Mouse (Mus musculus) kidney, adult 8-10 months (tissue): ENCODE data around the gene Atp6v0e2.
"Not testable (repeated sequence)": the region's sequence is repeated elsewhere in the genome, so short reads cannot be mapped to it uniquely, and the experiment has no call there.

ENCODE experiments used
- DNase-seq, 2 experiments: peaks; one replicate each; pipeline ENCODE4 v3.0.0; 2022

Atp6v0e2 gene

DNA sequence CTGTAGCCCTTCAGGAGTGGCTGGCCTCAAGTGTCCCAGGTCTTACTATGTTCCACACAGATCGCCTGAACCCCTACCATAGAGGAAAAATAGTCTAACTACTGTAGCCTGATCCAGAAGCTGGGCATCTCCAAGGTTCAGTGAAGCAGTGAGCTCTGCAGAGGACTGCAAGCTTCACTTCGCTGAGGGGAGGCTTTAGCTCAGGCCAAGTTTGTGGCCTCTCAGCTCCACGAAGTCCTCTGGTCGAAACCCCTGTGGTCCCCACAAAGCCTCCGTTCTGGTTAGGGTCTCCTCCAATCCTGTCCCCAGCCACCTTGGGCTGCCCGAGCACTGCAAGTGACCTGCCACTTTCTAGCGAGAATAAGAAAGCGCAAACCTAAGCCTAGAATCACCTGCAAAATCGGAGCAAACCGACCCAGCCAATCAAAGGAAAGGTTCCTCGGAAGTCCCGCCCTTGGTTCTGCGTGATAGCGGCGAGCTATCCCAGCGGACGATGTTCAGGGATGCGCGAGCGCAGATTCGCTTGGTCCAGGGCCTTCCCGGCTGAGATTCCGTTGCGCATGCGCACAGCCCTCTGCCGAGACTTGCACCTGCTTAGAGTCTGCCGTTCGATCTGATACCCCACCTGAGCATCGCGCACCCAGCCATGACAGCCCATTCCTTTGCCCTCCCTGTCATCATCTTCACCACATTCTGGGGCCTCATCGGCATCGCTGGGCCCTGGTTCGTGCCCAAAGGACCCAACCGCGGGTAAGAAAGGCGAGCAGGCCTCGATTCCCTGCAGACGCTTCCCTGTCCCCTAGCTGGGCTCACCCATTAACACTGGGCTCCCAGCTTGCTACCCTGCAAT lies at the start of gene Atp6v0e2:
Atp6v0e2 (plus strand) TSS at position 511 of the 850 bp plus-strand sequence.
- peak; percentile 80 to 84 for DNase-seq

DNA sequence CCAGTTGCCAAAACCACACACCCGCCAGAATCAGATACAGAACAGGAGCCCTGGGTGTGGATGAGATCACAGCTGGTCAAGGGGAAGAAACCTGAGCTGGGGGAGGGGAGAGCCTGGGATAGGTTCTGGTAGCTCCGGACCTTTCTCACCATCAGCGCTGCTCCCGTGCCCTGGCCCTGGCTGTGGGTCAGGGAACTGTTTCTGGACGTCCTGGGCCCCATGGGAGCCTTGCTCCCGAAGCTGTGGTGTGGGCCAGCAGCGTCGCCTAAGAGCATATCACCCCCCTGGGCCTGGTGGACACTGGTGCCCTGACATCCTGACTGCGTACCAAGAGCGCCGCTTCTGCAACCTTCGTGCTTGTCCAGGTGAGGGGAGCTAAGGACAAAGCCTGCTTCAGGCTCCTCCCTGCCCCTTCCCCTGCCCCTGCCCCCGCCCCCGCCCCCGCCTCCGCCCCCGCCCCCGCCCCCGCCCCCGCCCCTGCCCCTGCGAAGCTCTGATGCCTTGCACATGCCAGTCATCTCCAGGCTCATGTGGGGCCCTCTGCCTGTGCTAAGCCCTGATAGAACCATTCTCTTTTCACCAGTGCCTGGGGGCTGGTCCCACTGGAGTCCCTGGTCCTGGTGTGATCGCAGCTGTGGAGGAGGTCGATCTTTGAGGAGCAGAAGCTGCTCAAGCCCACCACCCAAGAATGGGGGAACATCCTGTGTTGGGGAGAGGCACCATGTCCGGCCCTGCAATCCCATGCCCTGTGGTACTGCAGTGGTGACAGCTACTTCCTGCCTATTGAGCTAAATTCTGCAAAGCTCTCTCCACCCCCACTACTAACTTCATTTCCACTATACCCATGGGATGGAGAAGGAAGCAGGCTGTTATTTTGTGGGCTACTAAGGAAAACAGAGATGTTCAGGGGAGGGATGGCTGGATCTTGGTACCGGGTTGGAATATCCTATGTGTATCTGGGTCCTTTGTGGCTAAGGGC lies 49.4 kb upstream of the Atp6v0e2 start:
- DNase-seq, result no peak

DNA sequence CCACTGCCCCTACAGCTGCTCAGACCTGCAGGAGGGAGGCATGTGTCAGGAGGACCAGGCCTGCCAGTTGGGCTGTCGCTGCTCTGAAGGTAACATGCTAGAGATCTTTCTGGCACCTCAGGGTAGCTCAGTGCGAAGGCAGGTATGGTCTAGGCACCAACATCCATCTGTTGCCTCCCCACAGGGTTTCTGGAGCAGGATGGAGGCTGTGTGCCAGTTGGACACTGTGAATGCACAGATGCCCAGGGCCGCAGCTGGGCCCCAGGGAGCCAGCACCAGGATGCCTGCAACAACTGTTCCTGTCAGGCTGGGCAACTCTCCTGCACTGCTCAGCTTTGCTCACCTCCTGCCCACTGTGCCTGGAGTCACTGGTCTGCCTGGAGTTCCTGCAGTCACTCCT lies 47.7 kb upstream of the Atp6v0e2 start:
- no peak for DNase-seq

DNA sequence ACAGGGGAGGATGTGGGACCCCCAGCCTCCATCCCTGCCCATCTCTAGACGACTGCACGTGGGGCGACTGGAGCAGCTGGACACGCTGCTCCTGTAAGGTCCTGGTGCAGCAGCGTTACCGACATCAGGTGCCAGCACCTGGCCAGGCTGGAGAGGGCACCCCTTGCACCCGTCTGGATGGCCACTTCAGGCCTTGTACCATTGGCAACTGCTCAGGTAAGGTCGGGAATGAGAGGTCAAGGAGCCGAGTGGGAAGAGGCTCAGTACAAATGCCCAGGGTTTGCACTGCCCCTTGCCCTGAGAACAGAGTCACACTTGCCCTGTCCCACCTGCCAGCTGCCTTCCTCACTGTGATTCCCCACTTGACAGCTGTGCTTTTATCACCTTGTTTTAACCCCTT lies 46.1 kb upstream of the Atp6v0e2 start:
- no peak for DNase-seq

DNA sequence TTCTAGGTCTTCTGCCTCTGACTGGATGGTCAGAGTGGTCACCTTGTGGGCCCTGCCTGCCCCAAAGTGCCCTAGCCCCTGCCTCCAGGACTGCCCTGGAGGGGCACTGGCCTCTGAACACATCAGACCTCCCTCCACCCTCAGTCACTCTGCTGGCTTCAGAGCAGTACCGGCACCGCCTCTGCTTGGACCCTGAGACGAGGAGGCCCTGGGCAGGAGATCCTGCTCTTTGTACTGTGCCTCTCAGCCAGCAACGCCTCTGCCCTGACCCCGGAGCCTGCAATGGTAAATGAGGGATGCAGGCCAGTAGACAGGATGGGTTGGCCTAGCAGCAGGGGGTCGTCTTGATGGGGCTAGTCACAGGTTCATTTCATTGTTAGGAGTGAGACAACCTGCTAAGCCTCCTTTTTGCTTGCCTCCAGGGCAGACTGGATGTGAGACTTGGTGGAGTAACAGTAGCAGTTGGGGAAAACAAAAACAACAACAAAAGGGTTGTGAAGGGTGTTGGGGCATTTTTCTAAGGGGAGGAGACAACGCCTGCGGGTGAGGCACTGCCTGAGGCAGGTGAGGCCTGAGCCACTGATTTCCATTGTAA lies 44.2 kb upstream of the Atp6v0e2 start:
- DNase-seq, result peak; percentile 60 to 72

DNA sequence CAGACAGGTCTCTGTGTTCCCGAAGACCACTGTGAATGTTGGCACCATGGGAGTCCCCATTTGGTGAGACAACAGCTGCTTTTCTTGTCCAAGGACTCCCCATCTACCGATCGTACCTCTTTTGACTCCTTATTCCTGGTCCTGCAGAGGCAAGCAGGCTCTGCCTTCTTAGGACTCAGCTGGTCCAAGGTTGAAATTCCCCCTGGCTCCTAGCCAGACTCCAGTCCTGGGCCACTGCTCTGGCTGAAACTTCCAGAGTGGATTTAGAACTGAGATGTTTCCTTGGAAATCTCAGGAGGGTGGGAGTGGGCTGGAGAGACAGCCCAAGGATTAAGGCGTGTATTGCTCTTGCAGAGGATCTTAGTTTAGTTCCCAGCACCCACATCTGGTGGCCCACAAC lies 39.9 kb upstream of the Atp6v0e2 start:
- peak; percentile 62 to 71 for DNase-seq

DNA sequence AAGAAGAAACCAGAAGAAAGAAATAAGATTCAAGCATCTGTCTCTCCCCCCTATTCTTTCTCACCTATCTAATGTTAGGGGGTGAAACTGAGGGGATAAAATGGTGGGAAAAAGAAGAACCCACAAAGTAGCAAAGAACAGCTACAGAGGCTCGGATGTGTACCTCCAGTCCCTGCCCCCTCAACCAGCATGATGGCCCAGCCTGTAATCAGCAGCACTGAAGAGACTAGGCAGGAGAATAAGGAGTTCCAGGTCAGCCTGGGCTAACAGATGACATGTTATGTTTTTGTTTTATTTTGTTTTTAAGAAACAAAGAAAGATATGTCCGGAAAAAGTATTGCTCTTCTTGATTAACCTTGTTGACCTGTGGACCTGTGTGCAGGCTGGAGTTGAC lies 33.6 kb upstream of the Atp6v0e2 start:
- DNase-seq, result no peak

DNA sequence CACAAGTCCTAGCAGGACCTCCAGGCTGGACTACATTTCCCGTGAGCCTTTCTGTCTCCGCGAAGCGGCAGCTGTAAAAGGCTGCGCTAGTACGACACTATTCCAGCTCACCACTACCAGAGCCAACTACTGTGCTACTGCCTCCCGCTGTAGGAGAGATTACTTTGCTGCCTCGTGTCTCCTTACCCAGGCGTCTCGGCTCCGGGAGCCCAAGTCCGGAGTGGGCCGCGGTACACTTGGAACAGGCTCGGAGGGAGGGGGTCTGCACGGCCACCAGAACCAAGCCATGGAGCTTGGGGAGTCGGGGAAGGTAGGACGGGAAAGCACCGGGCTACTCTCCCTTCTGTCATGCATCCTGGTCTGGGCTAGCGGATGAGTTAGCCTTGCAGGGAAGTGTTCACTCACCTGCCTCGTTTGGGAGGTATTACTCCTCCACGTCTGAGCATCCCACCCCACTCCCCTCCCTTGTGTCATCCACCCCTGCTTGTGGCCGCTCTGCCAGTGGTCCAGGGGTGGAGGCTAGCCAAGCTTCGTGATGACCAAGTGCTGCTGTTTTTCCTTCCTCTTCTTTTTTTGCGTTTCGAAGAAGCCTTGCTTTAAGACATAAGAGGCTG lies 33.1 kb upstream of the Atp6v0e2 start:
- DNase-seq, result peak; percentile 86 to 88

DNA sequence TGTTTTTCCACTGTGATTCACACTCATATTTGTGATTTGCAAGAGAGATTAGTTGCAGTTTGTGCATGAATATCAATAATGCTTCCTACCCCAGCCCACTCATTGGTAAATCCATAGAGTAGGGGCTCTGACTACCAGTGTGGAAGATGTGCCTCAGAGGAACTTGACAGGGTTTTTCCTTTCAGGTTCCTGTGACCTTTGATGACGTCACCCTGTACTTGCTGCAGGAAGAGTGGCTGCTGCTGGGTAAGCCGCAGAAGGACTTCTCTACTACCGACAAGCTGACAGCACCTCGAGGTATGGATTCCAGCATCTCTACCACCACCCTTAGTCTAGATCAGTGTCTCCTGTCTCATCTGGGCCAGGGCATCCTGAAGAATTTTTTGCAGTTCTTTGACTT lies 29.3 kb upstream of the Atp6v0e2 start:
- DNase-seq, result no peak

DNA sequence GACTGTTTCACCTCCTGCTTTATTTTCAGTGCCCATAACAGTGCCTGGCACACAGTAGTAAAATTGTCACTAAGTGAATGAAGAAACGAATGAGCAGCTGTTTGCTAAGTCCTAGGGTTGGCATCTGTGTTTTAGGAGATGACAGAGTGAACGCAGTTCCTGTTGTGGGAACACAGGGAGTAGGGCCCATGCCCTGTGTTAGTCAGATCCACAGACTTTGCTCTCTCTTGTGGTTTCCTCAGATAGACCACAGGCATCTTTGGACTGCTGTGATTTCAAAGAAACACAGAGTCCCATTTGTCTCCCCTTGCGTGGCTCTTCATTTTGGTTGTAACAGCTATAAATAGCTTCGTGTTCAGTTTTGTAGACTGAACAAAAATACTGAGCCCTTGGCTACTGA lies 27.0 kb upstream of the Atp6v0e2 start:
- no peak for DNase-seq

DNA sequence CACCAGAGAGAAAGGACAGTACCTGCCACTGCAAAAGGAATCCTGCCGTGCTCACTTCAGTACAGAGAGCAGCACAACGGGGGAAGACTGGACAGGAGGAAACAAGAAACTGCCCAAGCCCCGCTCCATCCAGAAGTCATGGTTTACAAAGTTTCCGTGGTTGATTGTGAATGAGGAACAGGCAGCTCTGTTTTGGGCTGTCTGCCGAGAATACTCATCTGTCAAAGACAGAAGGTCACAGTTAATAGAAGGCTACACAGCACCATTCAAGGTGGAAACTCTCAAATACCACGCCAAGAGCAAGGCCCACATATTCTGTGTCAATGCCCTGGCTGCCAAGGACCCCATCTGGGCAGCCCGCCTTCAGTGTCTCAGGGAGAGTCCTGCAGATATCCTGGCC lies 25.6 kb upstream of the Atp6v0e2 start:
- no peak for DNase-seq

DNA sequence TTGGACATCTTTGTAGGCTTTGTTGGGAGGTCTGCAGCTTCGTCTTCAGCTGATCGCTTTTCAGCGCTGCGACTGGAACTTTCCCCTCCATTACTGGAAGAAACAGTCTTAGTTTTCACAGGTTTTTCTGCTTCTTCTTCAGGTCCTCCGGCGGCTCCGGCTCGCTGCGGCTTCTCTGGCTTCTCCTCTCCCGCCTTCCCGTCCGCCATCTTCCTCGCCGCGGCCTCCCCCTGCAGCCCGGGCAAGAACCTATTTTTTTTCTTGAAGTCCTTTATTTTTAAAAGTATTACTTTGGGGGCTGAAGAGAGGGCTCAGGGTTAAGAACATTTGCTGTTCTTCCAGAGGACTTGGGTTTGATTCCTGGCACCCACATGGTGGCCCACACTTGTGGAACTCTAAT lies 12.5 kb upstream of the Atp6v0e2 start:
- not testable (repeated sequence) for DNase-seq

DNA sequence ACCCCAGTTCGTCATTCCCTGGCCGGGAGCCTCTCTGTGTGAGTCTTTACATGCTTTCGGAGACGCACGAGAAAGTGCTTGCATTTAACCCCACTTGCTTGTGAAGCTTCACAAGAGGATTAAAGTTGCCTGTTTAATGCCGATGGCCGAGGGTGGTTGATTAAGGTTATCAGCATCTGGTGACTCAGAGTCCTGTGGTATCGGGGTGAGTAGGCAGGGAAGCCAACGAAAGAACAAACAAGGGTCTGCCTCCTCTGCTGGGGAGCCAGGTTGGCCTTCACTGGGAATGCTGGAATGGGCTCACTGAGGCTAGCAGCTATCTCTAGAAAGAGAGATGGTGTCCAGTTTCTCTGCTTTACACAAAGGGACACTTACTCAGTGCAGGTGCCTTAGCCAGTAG lies 9.5 kb upstream of the Atp6v0e2 start:
- no peak for DNase-seq

DNA sequence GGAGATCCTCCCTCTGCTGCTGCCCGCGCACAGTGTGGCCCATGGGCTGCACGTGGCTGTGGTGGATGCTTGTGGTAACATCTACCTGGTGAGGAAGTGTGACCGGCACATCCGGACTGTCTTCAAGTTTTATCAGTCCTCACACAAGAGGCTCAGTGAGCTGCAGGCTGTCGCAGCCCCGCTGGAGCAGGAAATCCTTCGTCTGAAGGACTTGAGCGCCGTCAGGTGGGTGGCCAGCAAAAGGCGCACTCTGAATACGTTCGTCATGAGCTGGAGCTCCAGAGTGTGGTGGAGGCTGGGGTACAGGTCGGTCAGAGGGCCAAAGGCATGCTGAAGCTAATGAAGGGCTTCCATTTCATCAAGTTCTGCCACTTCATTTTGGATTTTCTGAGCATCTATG lies 8.2 kb upstream of the Atp6v0e2 start:
- no peak for DNase-seq

DNA sequence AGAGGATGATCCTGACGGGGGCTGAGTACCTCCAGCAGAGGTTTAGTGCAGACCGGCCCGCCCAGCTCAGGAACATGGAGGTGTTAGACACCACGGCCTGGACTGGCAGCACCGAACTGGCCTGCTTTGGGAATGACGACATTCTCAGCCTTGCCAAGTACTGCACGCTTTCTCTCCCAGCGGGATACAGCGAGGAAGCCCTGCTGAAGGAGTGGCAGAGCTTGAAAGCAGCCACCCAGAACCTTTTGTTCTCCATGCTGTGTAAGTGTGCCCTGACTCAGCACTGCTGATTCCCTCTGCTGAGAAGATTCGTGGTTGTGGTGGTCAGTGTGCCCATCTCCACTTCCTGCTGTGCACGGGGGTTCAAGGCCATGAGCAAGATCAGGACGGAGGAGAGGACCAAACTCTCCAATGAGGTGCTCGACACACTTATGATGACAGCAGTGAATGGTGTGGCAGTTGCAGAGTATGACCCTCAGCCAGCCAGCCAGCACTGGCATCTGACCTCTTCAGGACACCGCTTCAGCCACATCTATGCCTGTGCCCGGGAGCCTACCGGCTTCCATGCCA lies 7.5 kb upstream of the Atp6v0e2 start:
- DNase-seq, result no peak

DNA sequence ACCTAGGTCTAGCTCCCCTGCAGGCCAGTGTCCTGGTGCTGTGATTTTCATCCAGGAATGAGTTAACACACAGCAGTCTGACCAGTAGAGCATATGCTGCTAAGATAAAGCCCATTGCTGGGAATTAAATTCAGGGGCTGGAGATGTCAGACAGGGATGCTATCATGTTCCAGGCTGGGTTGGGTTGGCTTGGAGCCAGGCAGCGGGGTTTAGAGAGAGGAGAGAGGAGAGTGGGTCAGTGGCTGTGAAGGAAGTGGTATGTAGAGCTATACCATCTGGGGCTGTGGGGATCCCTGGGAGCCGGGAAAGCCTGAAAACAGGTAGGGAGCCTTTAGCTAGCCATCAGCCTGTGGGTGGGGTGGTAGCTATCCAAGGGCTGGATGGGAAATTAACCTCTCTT lies 6.6 kb upstream of the Atp6v0e2 start:
- no peak for DNase-seq

DNA sequence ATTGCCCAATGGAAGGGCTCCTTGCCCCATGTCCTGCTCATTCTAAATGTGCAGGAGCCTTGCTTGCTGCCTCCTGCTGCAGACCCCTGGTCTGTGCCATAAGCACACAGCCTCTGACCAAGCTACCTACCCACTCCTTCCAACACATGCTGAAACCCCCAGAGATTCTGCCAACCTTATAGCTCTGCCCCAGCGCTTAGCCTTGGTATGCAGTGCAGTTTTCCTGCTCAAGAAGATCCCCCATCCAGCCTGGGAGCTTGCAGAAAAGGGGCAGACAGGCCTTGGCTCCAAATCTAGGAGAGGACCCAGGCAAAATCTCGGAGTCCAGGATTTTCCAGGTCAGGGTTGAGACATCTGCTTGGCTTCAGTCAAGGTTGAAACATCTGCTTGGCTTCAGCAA lies 3.9 kb upstream of the Atp6v0e2 start:
- DNase-seq, result no peak

DNA sequence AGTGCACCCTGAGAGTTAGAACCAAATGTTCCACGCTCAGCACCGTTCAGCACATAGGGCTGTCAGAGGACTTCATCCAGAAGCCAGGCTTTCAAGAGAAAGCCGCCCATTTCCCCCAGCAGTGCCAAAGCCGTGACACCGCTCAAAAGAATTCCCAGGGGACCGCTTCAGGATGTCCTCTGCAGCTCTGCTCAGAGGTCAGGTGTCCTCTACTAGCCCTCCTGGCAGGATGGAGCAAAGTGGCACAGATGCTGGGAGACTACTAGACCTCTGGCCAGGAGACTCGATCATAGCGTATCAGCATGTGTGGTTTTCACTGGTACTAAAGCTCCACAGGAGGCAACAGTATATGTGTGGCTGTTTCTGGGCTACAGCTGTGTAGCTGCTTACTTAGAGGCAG lies 2.5 kb upstream of the Atp6v0e2 start:
- DNase-seq, result no peak

DNA sequence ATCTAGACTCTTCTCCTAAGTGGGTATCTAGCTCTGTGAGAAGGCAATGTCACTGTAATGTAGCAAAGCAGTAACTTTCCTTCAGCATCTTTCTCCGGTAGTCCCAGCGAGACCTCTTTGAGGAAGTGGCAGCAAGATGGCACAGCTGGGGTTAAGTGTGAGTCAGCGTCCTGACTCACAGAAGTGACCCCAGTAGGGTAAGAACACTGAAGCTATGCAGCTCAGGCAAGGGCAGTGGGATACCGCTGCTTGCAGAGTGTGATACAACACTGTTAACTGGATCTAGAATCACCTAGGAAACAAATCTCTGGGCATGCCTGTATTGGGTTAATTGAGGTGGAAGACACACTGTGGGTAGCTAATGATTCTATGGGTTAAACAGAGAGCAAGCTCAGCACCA lies 1.3 kb upstream of the Atp6v0e2 start:
- DNase-seq, result no peak

DNA sequence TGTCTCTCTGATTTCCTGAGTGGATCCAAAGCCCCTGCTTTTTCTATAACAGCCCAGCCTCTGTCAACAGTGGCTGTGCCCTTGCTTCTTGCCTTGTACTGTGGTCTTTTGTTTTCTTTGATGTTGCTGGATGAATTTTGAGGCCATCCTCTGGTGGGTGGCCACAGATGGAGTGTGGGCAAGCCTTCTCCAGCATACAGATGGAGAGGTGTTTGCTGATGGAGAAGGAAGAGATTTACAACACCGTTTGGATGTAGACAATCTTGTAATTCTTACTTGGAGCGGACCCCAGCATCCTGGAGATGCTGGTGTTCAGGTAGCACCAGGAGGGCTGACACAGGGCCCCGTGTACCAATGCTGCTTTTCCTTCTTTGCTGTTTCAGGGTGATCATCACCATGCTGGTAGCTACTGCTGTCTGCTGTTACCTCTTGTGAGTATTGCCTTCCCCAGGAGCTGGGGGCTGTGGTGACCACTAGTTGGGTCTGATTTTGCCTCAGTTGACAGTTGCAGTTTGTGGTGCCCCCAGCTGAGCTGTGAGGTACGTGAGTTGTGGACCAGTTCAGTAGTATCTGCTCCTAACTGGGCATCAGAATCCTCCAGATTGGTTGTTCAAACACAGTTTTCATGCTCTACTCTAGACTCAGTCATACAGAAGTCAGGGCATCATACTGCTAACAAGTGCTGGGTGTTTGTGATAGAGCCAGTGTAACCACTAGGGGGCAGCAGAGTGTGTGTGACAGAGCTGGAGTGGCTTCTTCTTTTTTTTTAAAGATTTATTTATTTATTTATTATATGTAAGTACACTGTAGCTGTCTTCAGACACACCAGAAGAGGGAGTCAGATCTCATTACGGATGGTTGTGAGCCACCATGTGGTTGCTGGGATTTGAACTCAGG lies 1.7 kb downstream of the Atp6v0e2 start:
- peak; percentile 62 to 77 for DNase-seq

DNA sequence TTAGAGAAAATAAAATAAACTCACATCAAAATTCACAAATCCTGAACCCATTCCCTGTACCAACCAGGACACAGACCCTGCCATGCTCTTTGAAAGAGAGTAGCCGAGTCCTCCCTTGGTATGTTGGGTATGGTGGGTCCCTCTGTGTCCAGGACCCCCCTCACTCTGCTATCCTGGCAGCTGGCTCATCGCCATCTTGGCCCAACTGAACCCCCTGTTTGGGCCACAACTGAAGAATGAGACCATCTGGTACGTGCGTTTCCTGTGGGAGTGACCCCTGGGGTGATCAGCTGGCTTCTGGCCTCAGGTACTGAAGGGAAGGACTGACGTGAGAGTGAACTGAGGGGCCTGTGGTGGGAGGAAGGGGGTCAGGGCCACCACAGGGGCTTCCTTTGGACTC lies 2.4 kb downstream of the Atp6v0e2 start:
- DNase-seq, result no peak

DNA sequence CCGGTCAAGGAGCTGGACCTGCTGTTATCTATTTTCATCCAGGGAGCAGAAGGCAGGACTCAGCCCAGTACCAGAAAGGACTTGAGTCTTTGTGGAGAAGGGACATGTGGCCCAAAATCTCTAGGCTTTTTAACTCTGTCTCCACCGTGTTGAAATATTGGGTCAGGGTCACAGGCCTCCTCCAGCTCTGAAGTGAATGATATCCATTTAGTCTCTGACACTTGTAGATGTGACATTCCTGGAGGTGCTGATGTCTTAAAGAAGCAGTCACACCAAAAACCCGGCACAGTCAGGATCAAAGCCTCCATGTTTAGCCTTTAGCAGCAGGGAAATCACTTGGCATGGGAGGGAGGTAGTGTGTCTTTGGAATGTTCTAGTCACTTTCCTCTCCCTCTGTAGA lies 3.3 kb downstream of the Atp6v0e2 start:
- DNase-seq, result no peak
